Mouse (Mus musculus): ENCODE results near the gene Cyb5r3. TPM values are rescaled to one million over a fixed set of nuclear protein-coding genes. Genes with fewer than 3 reads are reported as not detected.

Cyb5r3 gene
- 273 and 297 TPM in 2 replicates for polyA plus RNA-seq (2011; ENCODE audit: insufficient read length, low read depth, missing spikeins)

- TF ChIP-seq CTCF (IDR thresholded peaks at IDR 0.05; ENCODE audit: borderline replicate concordance, insufficient read depth, low read length): no peak
- TF ChIP-seq POLR2A (IDR thresholded peaks at IDR 0.05; ENCODE audit: low read depth, low read length): 0 out of 2 replicates have a peak, but pooled peaks have one; percentile 3
- peak within 1 kb of the TSS; percentile 74 for H3K4me3 ChIP-seq (ENCODE audit: insufficient read depth, low read length)
- H3K27ac ChIP-seq (ENCODE audit: insufficient read depth, low read length): peak within 1 kb of the TSS; percentile 87
- peaks cover 22% of the 10 kb centered on the region for H3K4me1 ChIP-seq (ENCODE audit: control insufficient read depth, insufficient read depth, low read length)
These were observed at the start of gene Cyb5r3 for GRCm38 (mm10) chr15:83172492-83173429. Cyb5r3 (minus strand) TSS chr15:83172592.

GRCm38 (mm10) chr15:83221721-83222120 lies 49.3 kb upstream of the Cyb5r3 start:
- H3K27ac ChIP-seq (ENCODE audit: insufficient read depth, low read length): no peak overlapping the region

GRCm38 (mm10) chr15:83220368-83221013 lies 48.1 kb upstream of the Cyb5r3 start:
- no peak overlapping the region for H3K27ac ChIP-seq (ENCODE audit: insufficient read depth, low read length)
- TF ChIP-seq CTCF (IDR thresholded peaks at IDR 0.05; ENCODE audit: borderline replicate concordance, insufficient read depth, low read length) (no peak), POLR2A (IDR thresholded peaks at IDR 0.05; ENCODE audit: low read depth, low read length) (no peak)
- no peak overlapping the region for H3K4me3 ChIP-seq (ENCODE audit: insufficient read depth, low read length)
- H3K4me1 ChIP-seq (ENCODE audit: control insufficient read depth, insufficient read depth, low read length): peaks cover 19% of the 10 kb centered on the region

More at GRCm38 (mm10) chr15:83221721-83222120, 49.3 kb upstream of the Cyb5r3 start:
- Histone ChIP-seq H3K4me1 (ENCODE audit: control insufficient read depth, insufficient read depth, low read length) (peaks cover 16% of the 10 kb centered on the region), H3K4me3 (ENCODE audit: insufficient read depth, low read length) (no peak overlapping the region)
- TF ChIP-seq CTCF (IDR thresholded peaks at IDR 0.05; ENCODE audit: borderline replicate concordance, insufficient read depth, low read length) (no peak), POLR2A (IDR thresholded peaks at IDR 0.05; ENCODE audit: low read depth, low read length) (no peak)

GRCm38 (mm10) chr15:83215322-83216216 lies 43.2 kb upstream of the Cyb5r3 start:
- Histone ChIP-seq H3K27ac (ENCODE audit: insufficient read depth, low read length) (peak overlapping the region; percentile 97), H3K4me3 (ENCODE audit: insufficient read depth, low read length) (no peak overlapping the region)

GRCm38 (mm10) chr15:83210229-83210628 lies 37.8 kb upstream of the Cyb5r3 start:
- H3K27ac ChIP-seq (ENCODE audit: insufficient read depth, low read length): peak overlapping the region; percentile 12; the same call in 1 of the 2 replicates
- peaks cover 10% of the 10 kb centered on the region for H3K4me1 ChIP-seq (ENCODE audit: control insufficient read depth, insufficient read depth, low read length)
- peak overlapping the region; percentile 9 for H3K4me3 ChIP-seq (ENCODE audit: insufficient read depth, low read length)
- TF ChIP-seq CTCF (IDR thresholded peaks at IDR 0.05; ENCODE audit: borderline replicate concordance, insufficient read depth, low read length) (no peak), POLR2A (IDR thresholded peaks at IDR 0.05; ENCODE audit: low read depth, low read length) (no peak)

More at GRCm38 (mm10) chr15:83215322-83216216, 43.2 kb upstream of the Cyb5r3 start:
- peaks cover 11% of the 10 kb centered on the region; the same call in 1 of the 2 replicates for H3K4me1 ChIP-seq (ENCODE audit: control insufficient read depth, insufficient read depth, low read length)
- TF ChIP-seq CTCF (IDR thresholded peaks at IDR 0.05; ENCODE audit: borderline replicate concordance, insufficient read depth, low read length) (no peak), POLR2A (IDR thresholded peaks at IDR 0.05; ENCODE audit: low read depth, low read length) (no peak)

GRCm38 (mm10) chr15:83209719-83210118 lies 37.3 kb upstream of the Cyb5r3 start:
- peaks cover 10% of the 10 kb centered on the region; the same call in 1 of the 2 replicates for H3K4me1 ChIP-seq (ENCODE audit: control insufficient read depth, insufficient read depth, low read length)
- peak overlapping the region; percentile 9 for H3K4me3 ChIP-seq (ENCODE audit: insufficient read depth, low read length)
- H3K27ac ChIP-seq (ENCODE audit: insufficient read depth, low read length): peak overlapping the region; percentile 12
- TF ChIP-seq POLR2A (IDR thresholded peaks at IDR 0.05; ENCODE audit: low read depth, low read length) (no peak), CTCF (IDR thresholded peaks at IDR 0.05; ENCODE audit: borderline replicate concordance, insufficient read depth, low read length) (no peak)

- Histone ChIP-seq H3K4me1 (ENCODE audit: control insufficient read depth, insufficient read depth, low read length) (peaks cover 11% of the 10 kb centered on the region; the same call in 1 of the 2 replicates), H3K4me3 (ENCODE audit: insufficient read depth, low read length) (no peak overlapping the region), H3K27ac (ENCODE audit: insufficient read depth, low read length) (peak overlapping the region; percentile 6; the same call in 1 of the 2 replicates)
- TF ChIP-seq POLR2A (IDR thresholded peaks at IDR 0.05; ENCODE audit: low read depth, low read length) (0 out of 2 replicates have a peak, but pooled peaks have one; percentile 37), CTCF (IDR thresholded peaks at IDR 0.05; ENCODE audit: borderline replicate concordance, insufficient read depth, low read length) (no peak)
These were observed 36.8 kb upstream of the Cyb5r3 start for GRCm38 (mm10) chr15:83209092-83209695.

GRCm38 (mm10) chr15:83204731-83205451 lies 32.5 kb upstream of the Cyb5r3 start:
- no peak overlapping the region for H3K4me3 ChIP-seq (ENCODE audit: insufficient read depth, low read length)
- H3K27ac ChIP-seq (ENCODE audit: insufficient read depth, low read length): no peak overlapping the region
- H3K4me1 ChIP-seq (ENCODE audit: control insufficient read depth, insufficient read depth, low read length): peaks cover 7% of the 10 kb centered on the region; the same call in 1 of the 2 replicates
- TF ChIP-seq POLR2A (IDR thresholded peaks at IDR 0.05; ENCODE audit: low read depth, low read length): no peak
- TF ChIP-seq CTCF (IDR thresholded peaks at IDR 0.05; ENCODE audit: borderline replicate concordance, insufficient read depth, low read length): no peak

Data from embryonic fibroblast, embryonic 13.5 days (primary cell).